Mouse (Mus musculus) heart, postnatal 0 days (tissue): ENCODE results near the gene Top1. TPM values are rescaled to one million over a fixed set of nuclear protein-coding genes. Genes with fewer than 3 reads are reported as not detected.
A peak's percentile ranks its signal among the peaks of the same experiment; 100 is the strongest.

ENCODE experiments used
- ATAC-seq: fragments of 200-750 bp; cut with Nextera tagmentation; 2 replicates; pipeline ENCODE4 v1.8.0; 2017; ENCODE audit warnings: low read depth, moderate number of reproducible peaks, moderate library complexity; ENCODE audit not compliant: insufficient read depth
- DNase-seq: peaks from one replicate; pipeline ENCODE4 v3.0.0-alpha.2; 2016; ENCODE audit warnings: low spot score
- H3K27ac ChIP-seq: fragments of 300-500 bp; sonication (generic); 2 replicates; pipeline ENCODE4 v1.5.1; 2014; ENCODE audit warnings: low read depth, mild to moderate bottlenecking
- H3K27me3 ChIP-seq: fragments of 300-500 bp; sonication (generic); 2 replicates; pipeline ENCODE4 v1.6.1; 2014; ENCODE audit warnings: low read length, mixed read lengths; ENCODE audit not compliant: control insufficient read depth, insufficient read depth
- H3K36me3 ChIP-seq: fragments of 300-500 bp; sonication (generic); replicated peaks from 2 replicates; pipeline ENCODE4 v1.6.1; 2014; ENCODE audit warnings: low read length, mixed read lengths; ENCODE audit not compliant: control insufficient read depth, insufficient read depth
- H3K4me1 ChIP-seq: fragments of 300-500 bp; sonication (generic); 2 replicates; pipeline ENCODE4 v1.6.1; 2014; ENCODE audit warnings: antibody characterized with exemption; ENCODE audit not compliant: control insufficient read depth, insufficient read depth
- H3K4me2 ChIP-seq: fragments of 300-500 bp; sonication (generic); 2 replicates; pipeline ENCODE4 v1.6.1; 2014; ENCODE audit warnings: low read depth, mild to moderate bottlenecking, low read length, moderate library complexity
- H3K4me3 ChIP-seq: fragments of 300-500 bp; sonication (generic); 2 replicates; pipeline ENCODE4 v1.5.1; 2014; ENCODE audit warnings: low read depth, low read length
- H3K9ac ChIP-seq: fragments of 300-500 bp; sonication (generic); replicated peaks from 2 replicates; pipeline ENCODE4 v1.6.1; 2014; ENCODE audit warnings: low read depth, low read length, mixed read lengths
- H3K9me3 ChIP-seq: fragments of 300-500 bp; sonication (generic); replicated peaks from 2 replicates; pipeline ENCODE4 v1.6.1; 2016; ENCODE audit warnings: low read length; ENCODE audit not compliant: control insufficient read depth
- CTCF ChIP-seq: IDR thresholded peaks from 2 replicates; pipeline ENCODE4 v1.5.1; 2016; ENCODE audit warnings: antibody characterized with exemption, control low read depth, low read depth
- EP300 ChIP-seq: IDR thresholded peaks from 2 replicates; pipeline ENCODE4 v1.6.1; 2016; ENCODE audit warnings: antibody characterized with exemption, low read depth
- WGBS: fragments of 180-500 bp; shearing (Covaris S2); extraction: QIAGEN DNeasy Blood & Tissue Kit; methylation state at CpG from one replicate; pipeline ENCODE4 v1.1.7; 2014; 5-methylcytosine and 5-hydroxymethylcytosine counted together
- polyA plus RNA-seq: library from polyadenylated mRNA; unstranded; fragments of >200 nt; fragmentation: Nextera tagmentation; extraction: Ambion mirVana; gene quantifications from 2 replicates; pipeline ENCODE4 v1.2.1, GENCODE M21; 2015
- total RNA-seq: library from RNA; depleted of rRNA; stranded (reverse); fragments of >200 nt; gene quantifications from 2 replicates; pipeline ENCODE4 v1.2.3, GENCODE M21; 2014; ENCODE audit warnings: low replicate concordance

The Top1 gene
- total and polyA plus RNA-seq, 2 experiments from 2014 or later = 14.8 to 30.7 TPM

- H3K27ac ChIP-seq = no peak overlapping the region
- WGBS = 25% methylated on average over 17 of the region's 17 CpGs
- H3K36me3 ChIP-seq = peaks cover 7% of the 10 kb centered on the region; the same call in 1 of the 2 replicates
- peak overlapping the region; percentile 91 for H3K4me2 ChIP-seq
- peak overlapping the region; percentile 81 for H3K4me3 ChIP-seq
- H3K27me3 ChIP-seq = no peaks in the 10 kb centered on the region
- peak overlapping the region; percentile 88 for H3K9ac ChIP-seq
- TF ChIP-seq CTCF (peak; percentile 59), EP300 (no peak)
- DNase-seq = peak; percentile 46
- ATAC-seq = no peak
- peaks cover 32% of the 10 kb centered on the region for H3K4me1 ChIP-seq
- no peaks in the 10 kb centered on the region for H3K9me3 ChIP-seq
These were observed 84.4 kb downstream of the Top1 start for GRCm38 (mm10) chr2:160729851-160730796.

GRCm38 (mm10) chr2:160730797-160731116 is 85.1 kb downstream of the Top1 start:
- Histone ChIP-seq H3K4me2 (peak overlapping the region; percentile 91), H3K9ac (peak overlapping the region; percentile 88), H3K4me3 (peak overlapping the region; percentile 81), H3K27me3 (no peaks in the 10 kb centered on the region), H3K4me1 (peaks cover 38% of the 10 kb centered on the region), H3K36me3 (peaks cover 9% of the 10 kb centered on the region; the same call in 1 of the 2 replicates), H3K27ac (no peak overlapping the region), H3K9me3 (no peaks in the 10 kb centered on the region)
- ATAC-seq = no peak; the same call in 1 of the 2 replicates
- 8% methylated on average over 13 of the region's 19 CpGs for WGBS
- TF ChIP-seq CTCF = no peak
- TF ChIP-seq EP300 = no peak
- no peak for DNase-seq

- Histone ChIP-seq H3K4me1 (peaks cover 44% of the 10 kb centered on the region), H3K9ac (peak within 1 kb of the TSS; percentile 88), H3K4me2 (peak within 1 kb of the TSS; percentile 91), H3K4me3 (peak within 1 kb of the TSS; percentile 81), H3K9me3 (no peaks in the 10 kb centered on the region), H3K27ac (peak within 1 kb of the TSS; percentile 91), H3K36me3 (peaks cover 9% of the 10 kb centered on the region; the same call in 1 of the 2 replicates), H3K27me3 (no peaks in the 10 kb centered on the region)
- under 1% methylated on average over 84 of the region's 99 CpGs for WGBS
- DNase-seq (peak; percentile 83), ATAC-seq (peak; percentile 91)
- TF ChIP-seq EP300 (no peak), CTCF (no peak)
These were observed 85.6 kb downstream of the Top1 start, which contains the start of gene Plcg1 for GRCm38 (mm10) chr2:160731117-160731838. Gene Plcg1, plus strand, starts transcription at chr2:160731300.

GRCm38 (mm10) chr2:160731839-160732261 is 86.2 kb downstream of the Top1 start:
- Histone ChIP-seq H3K4me3 (peak overlapping the region; percentile 81), H3K9me3 (no peaks in the 10 kb centered on the region), H3K9ac (peak overlapping the region; percentile 88), H3K27me3 (no peaks in the 10 kb centered on the region), H3K36me3 (peaks cover 9% of the 10 kb centered on the region; the same call in 1 of the 2 replicates), H3K4me2 (peak overlapping the region; percentile 91), H3K4me1 (peaks cover 45% of the 10 kb centered on the region), H3K27ac (peak overlapping the region; percentile 91)
- ATAC-seq (peak; percentile 37), DNase-seq (peak; percentile 55)
- WGBS = under 1% methylated on average over 31 of the region's 32 CpGs
- TF ChIP-seq EP300 = no peak; the same call in 1 of the 2 replicates
- no peak; the same call in 1 of the 2 replicates for TF ChIP-seq CTCF

- peak overlapping the region; percentile 88 for H3K9ac ChIP-seq
- H3K27me3 ChIP-seq = no peaks in the 10 kb centered on the region
- DNase-seq (no peak), ATAC-seq (no peak)
- H3K4me3 ChIP-seq = peak overlapping the region; percentile 81
- no peaks in the 10 kb centered on the region for H3K9me3 ChIP-seq
- WGBS = 31% methylated on average over 9 of the region's 9 CpGs
- H3K36me3 ChIP-seq = peaks cover 9% of the 10 kb centered on the region; the same call in 1 of the 2 replicates
- peaks cover 51% of the 10 kb centered on the region for H3K4me1 ChIP-seq
- TF ChIP-seq CTCF = no peak
- no peak for TF ChIP-seq EP300
- H3K27ac ChIP-seq = peak overlapping the region; percentile 91
- H3K4me2 ChIP-seq = peak overlapping the region; percentile 91
These were observed 86.8 kb downstream of the Top1 start for GRCm38 (mm10) chr2:160732420-160732995.
